Mouse (Mus musculus) testis, adult 2 months (tissue): Measurements from ENCODE around the gene Acss1.

Experiments used
- CTCF ChIP-seq: fragments of 200-500 bp; IDR thresholded peaks from 2 replicates; pipeline ENCODE4 v1.5.1; 2012; ENCODE audit warnings: low read depth, mild to moderate bottlenecking, inconsistent platforms, low read length, moderate library complexity; ENCODE audit not compliant: control insufficient read depth, insufficient read depth, insufficient replicate concordance
- POLR2A ChIP-seq: fragments of 200-500 bp; IDR thresholded peaks from 2 replicates; pipeline ENCODE4 v1.6.1; 2012; ENCODE audit warnings: low read depth, mild to moderate bottlenecking, inconsistent platforms, low read length, moderate library complexity; ENCODE audit not compliant: control insufficient read depth

DNA sequence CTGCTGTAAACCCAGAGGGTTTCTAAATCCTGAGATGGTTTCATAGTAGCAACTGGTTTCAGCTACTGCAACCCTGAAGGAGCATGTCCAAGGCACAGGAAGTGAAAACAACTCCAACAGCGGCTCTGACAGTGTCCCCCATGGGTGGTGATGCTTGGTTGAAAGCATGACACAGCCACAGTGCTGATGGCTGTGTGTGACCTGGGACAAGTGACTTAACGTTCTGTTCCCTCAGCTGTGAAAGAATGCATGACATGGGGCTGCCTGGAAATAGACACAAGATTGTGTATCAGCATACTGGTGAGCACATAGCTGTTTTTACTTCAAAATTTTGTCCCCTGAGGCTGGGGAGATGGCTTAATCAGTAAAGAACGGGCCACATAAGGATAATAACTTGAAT lies 46.6 kb downstream of the Acss1 start:
- TF ChIP-seq CTCF (no peak), POLR2A (no peak)
